Mouse (Mus musculus) kidney, adult 2 months (tissue): ENCODE results near the gene Cip2a.

Source experiments
- CTCF ChIP-seq: fragments of 200-500 bp; conservative IDR thresholded peaks from 2 replicates; pipeline ENCODE4 v1.5.1; 2011; ENCODE audit warnings: low read depth, mild to moderate bottlenecking, control low read depth, low read length, moderate library complexity, mixed read lengths; ENCODE audit not compliant: insufficient read depth, insufficient read length
- POLR2A ChIP-seq: fragments of 200-500 bp; IDR thresholded peaks from one replicate; pipeline ENCODE4 v1.6.1; 2011; ENCODE audit warnings: low read depth, low read length, control low read depth

- TF ChIP-seq CTCF (no peak), POLR2A (no peak)
These were observed 43.8 kb downstream of the Cip2a start for GRCm38 (mm10) chr16:49037771-49038170.
